Mouse (Mus musculus) frontal cortex, postnatal 25 days (tissue): ENCODE measurements around the gene Ccdc113.

Source experiments
- DNase-seq, 2 experiments: peaks; one replicate each; pipeline ENCODE4 v3.0.0; 2022; ENCODE audit warnings: low spot score in 2 of 2

The Ccdc113 gene

DNA sequence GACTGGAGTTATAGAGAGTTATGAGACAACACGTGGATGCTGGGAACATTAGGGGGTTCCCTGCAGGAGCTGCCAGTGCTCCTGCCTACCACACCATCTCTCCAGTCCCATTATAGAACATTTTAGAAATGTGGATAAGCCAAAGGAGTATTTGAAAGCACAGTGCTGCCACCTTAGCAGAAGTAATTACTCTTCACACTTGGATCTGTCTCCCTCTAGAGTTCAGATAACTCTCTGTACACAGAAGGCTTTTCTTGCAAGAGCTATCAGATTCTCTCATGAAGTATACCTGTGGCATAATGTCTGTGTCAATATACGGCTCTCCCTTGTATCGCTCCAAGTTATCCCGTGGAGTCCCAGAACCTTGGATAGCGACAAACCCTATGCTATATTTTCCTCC is 5.6 kb downstream of the Ccdc113 start:
- DNase-seq, result no peak

DNA sequence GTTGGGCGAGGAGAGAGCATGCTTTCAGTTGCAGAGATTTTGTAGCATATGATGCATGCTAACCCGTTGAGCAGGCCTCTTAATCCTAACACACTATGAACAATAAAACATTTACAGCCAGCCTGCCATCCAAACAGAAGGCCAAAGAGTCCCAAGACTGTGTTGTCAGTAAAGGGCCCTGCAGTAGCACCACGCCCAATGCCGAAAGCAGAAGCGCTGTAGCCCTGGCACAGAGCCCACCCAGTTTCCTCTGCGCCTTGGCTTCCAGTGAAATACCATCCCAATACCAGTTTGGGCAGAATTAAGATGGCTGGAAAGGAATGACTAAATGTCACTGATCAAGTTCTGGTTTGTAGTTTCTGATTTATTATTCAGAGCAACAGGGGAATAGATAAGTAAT is 8.3 kb downstream of the Ccdc113 start:
- no peak for DNase-seq

DNA sequence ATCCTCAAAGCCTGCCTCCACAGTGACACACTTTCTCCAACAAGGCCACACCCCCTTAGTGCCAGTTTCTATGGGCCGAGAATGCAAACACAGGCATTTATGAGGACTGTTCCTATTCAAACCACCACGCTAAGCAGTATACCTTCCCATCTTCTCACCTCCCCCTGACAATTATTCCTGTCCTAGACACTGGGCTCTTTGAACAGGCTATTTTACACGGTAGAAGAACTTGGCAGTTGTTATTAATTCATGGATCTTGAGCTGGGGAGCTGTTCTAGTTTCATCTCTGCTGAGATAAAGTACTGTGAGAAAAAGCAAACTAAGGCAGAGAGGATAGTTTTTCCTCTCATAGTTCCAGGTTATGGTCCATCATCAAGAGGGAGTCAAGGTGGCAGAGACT is 9.2 kb downstream of the Ccdc113 start:
- DNase-seq, result no peak

DNA sequence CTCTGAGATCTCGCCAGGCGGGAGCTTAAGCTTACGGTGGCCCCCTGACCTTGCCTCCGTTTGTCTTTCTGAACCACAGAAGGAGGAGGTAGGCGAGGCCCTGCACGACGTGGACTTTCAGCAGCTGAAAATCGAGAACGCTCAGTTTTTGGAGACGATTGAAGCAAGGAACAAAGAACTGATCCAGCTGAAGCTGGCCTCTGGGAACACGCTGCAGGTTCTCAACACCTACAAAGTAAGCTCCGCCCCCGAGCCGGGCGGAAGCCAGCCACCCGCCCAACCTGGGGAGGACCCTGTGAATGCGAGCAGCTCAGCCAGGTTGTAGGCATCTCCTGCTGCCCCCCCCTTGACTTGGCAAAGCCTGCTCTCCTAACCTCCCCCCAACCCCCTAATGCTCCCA is 11.9 kb downstream of the Ccdc113 start:
- DNase-seq, result no peak

DNA sequence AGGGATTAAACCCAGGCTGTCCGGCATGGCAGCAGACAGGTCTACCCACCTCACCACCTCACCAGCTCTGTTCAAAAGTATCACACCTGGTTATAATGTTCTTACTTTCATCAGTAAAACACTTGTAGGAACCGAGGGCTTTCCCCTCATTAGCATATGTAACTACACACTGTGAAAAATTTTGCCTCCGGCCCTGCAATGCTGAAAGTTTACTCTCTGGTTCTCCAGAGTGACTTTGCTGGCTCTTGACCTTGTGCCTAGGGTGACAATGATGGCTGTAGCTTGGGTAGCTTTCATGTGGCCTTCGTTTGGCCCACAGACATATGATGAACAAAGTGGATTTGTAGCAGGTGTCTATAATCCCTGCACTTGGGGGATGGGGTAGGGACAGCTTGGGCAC is 13.1 kb downstream of the Ccdc113 start:
- no peak for DNase-seq

DNA sequence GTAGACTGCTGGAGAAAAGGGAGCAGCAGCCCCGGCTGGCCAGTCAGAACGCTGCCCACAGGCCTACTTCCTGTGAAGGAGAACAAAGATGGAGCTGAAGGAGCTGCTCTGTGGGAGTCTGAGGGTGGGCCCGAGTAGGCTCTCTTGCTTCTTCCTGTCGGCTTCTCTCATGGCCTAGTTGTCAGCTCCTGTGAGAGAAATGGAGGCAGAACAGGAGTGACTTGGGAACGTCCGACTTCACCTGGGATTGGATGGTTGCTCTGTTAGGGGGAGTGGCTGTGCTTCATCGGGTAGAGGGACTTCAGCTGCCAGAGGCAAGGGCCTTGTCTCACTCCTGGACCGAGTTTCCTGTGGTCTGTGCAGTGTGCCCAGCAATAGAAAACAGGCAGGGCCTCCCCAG is 14.0 kb downstream of the Ccdc113 start:
- DNase-seq, result no peak

DNA sequence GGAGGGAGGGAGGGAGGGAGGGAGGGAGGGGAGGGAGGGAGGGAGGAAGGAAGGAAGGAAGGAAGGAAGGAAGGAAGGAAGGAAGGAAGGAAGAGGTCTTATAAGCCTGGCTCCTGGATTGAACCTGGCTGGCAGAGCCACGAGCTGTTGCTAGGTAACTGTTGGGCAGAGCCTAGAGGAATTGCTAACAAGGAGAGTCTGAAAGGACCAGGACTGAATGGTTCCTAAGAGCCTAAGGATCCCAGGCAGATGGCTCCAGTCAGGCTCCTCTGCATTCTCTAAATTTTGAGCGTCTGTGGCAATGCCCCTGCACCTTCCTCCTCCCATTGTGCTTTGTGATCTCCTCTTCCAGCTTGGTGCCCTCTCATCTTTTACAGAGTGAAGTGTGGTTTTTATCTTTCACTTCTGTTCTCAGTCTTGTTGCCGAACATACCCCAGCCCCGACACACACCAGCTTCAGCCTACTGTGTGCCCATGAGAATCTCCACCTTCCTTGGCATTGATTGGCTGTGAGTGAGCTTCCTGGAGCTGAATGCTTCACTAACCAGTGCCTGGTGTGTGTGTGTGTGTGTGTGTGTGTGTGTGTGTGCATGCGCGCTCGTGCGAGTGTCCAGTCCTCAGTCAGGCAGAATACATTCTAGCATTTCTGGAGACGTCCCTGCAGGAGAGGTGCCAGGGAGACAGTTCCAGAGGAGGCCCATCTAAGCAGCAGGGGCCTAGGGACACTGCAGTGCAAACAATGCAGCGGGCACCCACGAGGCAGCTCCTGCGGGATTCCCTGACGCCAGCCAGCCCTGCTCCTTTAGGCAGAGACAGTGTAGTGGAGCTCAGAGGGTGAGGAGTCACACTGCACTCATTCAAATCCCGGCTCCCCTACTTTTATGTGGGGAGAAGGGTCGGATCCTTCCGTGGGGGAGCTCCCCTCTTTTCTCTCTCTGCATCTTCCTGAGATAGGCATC is 16.3 kb downstream of the Ccdc113 start:
- DNase-seq, result no peak

DNA sequence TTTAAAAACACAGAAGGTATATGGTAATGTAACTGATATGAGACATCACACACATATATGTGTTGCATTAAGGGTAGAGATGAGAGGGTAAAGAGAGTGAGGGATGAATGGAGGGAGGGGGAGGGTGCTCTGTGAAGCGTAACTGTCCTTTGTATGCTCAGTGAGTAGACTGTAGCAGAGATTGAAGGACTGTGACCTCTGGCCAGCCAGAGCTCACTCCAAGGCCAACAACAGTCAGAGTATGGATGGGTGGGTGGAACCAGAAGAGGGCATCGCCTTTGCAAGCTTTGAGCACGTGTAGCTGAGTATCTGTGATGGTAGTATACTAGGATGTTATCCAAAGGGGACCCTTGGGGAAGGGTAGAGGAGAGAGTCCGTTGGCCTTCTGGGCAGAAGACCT is 17.7 kb downstream of the Ccdc113 start:
- no peak for DNase-seq

DNA sequence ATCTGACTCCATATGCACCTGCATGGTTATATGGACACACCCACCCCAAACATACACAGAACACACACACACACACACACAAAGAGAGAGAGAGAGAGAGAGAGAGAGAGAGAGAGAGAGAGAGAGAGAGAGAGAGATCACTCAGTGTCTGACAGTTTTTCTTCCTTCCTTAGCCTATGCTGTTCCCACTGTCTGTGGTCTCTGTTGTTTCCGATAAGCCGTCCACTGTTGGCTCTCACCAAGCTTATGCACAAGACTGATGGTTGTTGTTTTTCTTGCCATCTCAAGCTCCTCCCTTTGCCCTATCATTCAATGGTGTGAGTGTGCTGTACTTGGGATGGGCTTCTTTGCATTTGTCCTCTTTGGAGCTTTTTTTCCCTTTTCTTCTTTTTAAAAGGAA is 22.1 kb downstream of the Ccdc113 start:
- no peak for DNase-seq

DNA sequence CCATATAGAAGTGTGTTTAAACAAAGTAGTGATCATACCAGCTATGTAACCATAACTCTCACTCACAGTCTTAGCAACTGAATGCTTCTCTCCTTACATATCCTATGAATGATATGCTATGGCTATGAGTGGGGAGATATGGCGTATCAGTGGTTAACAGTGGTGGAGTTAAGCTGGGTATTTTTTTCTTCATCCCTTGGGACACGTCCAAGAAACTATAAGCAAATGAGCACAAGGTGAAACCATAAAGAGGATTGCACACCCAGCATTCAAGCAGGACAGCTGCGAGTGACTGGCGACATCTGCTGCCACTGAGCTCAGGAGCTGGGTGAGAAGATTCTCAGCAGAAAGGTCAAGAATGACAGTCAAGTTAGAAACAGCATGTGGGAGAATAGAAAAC is 32.3 kb downstream of the Ccdc113 start:
- no peak for DNase-seq

DNA sequence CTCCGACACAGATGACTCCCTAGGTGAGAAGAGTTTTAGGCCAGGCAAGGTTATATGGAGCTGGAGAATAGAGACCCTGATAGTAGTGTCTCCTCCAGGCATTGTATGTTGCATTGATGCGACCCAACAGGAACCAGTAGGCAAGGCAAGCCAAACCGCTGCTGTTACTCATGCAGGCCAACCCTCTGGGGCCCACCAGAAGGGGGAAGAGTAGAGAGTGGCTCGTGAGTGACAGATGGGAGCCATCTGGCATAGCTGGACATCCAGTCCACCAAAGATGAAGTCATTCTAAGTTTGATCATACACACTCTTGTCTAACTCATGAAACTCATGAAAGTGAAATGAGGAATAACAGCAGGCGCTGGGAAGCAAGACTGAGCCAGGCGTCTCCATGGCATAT is 32.9 kb downstream of the Ccdc113 start:
- DNase-seq, result no peak

DNA sequence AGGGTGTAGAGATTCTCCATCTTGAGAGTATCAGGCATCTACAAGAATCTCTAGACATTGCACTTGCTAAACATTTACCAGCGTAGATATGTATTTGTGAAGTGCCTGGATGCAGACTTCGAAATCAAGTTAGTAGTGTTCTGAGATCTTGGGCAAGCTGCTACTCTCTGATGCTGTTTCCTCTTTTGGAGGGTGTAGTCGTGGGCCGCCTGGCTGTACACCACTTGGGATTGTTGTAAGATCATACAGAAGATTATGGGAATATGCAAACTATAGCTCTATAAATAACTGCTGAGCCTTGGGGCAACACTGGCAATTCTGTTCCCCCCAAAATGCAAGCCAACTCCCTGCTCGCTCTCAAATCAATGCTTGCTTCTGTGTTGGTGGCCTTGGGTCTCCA is 39.3 kb downstream of the Ccdc113 start:
- no peak for DNase-seq

DNA sequence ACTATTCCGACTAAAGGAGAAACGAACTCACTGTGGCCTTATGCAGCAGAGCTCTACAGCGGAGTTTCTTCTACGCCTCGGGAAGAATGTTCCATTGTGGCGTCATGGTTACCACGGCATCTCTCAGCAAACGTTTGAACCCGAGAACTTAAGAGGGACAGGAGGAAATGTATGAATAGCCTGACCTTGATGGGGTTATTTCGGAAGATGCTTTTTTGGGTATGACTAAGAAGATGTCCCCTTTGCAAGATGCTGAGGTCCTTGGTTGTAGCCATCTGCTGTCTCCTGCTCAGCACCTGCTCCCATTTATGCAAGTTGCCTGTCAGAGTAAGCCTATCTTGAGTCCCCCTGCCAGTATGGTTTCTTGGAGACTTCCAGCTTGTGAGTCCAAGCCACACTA is 42.4 kb downstream of the Ccdc113 start, which contains the start of gene Prss54:
Gene Prss54, minus strand, starts transcription at position 101 of the 400 bp plus-strand sequence.
- no peak for DNase-seq

DNA sequence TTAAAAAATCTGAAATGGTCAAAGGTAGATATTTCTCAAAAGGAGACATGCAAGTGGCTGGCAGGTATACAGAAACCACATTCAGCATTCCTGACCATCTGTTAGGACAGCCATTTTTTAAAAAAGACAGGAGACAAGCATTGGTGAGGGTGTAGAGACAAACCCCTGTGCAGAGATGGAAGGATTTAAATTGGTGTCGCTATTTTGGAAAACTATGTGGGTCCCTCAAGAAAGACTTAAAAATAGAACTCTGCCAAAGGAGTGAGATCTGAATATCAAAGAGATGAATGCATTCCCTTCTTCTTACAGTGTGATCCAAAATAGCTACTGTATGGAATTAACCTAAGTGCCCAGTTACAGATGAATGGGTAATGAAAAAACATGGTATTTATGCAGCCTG is 53.5 kb downstream of the Ccdc113 start:
- DNase-seq, result no peak

DNA sequence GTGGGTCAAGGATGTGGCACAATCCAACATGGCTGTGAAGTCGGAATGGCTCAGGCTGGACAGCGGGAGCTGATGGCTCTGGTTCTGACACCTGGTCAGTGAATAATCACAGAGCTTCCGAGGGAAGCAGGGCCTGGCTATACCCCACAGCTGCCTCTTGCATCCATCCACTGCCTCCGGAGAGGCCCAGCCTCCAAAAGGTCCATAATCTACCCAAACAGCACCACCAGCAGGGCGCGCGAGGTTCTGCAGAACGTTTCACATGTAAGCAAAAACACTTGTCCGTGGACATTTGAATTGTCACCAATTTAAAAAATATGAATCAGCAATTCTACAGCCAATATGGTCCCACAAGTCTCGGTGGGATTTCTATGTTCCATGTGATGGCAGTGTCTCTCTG is 55.4 kb downstream of the Ccdc113 start:
- no peak for DNase-seq

DNA sequence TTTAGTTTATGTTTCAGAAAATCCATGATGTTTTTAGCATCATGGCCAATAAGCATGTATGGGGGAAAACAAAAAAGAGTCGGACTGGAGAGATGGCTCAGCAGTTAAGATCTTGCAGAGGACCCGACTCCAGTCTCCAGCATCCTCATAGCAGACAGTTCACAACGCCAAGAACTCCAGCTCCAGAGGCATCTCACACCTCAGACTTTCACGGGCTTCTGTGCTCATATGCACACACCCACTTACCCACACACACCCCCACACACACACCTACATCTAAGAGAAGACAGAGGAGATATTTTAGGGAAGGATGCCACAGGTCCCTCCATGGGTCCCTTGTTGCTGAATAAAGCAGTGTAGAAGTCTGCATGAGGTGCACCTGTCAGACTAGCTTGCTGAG is 56.7 kb downstream of the Ccdc113 start:
- DNase-seq, result no peak

DNA sequence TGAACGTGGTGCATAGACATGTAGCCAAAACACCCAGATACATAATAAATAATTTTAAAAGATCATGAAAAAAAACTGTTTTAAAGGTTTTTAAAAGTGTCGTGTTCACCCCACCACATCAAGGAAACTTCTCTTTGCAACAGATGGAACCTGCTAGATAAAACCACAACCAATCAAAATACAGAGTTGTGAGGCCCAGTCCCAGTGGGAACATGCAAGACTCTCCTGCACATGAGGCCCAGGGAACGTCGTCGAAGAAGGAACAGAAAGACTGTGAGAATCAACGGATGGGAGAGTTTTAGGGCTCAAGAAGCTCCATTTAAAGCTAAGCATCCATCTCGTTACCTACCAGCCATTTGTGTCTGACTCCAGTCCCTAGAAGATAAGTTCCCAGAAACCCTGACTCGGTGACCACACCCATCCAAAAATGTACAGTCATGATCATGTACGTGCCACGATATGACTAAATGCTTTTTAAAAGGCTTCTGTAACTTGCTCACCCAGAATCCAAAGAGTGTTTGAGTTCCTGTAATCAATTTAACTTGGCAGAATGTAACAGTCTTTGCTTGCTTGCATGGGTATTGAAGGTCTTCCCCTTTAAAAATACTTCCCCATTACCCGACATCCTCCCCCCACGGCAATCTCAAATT is 58.4 kb downstream of the Ccdc113 start:
- DNase-seq, result no peak

DNA sequence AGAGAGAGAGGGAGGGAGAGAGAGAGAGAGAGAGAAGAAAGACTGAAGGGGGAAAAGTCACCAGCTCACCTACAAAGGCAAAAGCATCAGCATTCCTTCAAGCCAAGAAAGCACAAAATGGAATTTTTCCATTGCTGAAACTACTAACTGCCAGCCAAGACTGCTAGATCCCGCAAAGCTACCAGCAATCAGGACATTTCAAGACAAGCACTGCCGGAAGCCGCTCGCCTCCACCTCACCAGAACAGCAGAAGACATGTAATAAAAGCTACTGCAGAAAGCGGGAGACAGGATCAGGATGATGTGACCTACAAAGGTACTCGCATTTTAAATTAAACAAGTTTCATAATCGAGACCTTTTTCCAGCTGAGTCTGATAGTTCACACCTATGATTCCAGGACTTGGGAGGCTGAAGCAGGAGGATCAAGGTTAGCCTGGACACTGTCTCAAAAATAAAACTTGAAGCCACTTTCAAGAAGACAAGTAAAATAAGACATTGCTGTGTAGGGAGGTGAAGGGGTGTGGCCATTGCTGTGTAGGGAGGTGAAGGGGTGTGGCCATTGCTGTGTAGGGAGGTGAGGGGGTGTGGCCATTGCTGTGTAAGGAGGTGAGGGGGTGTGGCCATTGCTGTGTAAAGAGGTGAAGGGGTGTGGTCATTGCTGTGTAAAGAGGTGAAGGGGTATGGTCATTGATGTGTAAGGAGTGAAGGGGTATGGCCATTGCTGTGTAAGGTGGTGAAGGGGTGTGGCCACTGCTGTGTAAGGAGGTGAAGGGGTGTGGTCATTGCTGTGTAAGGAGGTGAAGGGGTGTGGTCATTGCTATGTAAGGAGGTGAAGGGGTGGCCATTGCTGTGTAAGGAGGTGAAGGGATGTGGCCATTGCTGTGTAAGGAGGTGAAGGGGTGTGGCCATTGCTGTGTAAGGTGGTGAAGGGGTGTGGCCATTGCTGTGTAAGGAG is 59.8 kb downstream of the Ccdc113 start:
- DNase-seq, result no peak

DNA sequence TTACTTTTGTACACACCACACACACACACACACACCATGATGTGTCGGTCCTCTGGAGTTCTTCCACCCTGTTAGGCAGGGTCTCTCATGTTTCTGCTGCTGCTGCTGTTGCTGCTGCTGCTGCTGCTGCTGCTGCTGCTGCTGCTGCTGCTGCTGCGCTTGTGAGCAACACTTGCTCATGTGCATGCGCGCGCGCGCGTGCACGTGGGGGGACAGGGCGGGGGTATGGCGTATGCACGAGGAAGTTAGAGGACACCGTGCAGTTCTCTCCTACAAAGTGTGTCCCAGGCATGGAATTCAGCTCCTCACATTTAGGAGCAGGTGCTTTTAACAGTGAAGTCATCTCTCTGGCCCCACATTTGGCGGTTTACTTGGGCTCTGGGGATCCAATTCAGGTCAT is 61.2 kb downstream of the Ccdc113 start:
- DNase-seq, result no peak

DNA sequence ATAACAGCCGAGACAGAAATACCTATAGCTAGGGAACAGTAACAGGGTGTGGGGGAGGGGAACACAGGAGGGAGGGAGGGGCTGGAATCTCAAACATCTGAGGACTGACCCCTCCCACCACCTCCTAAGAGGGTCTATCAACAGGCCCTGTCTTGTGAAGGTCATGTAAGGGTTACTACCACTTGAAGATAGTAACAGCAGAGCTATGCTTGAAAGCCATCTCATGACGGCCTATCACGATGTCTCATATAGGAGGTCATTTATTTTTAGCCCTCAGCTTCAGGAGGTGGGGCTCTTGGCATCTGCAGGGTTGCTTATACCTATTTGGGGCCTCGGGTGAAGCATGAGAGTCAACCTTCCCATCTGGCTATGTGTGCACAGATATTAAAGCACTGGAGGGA is 63.0 kb downstream of the Ccdc113 start:
- DNase-seq, result no peak

DNA sequence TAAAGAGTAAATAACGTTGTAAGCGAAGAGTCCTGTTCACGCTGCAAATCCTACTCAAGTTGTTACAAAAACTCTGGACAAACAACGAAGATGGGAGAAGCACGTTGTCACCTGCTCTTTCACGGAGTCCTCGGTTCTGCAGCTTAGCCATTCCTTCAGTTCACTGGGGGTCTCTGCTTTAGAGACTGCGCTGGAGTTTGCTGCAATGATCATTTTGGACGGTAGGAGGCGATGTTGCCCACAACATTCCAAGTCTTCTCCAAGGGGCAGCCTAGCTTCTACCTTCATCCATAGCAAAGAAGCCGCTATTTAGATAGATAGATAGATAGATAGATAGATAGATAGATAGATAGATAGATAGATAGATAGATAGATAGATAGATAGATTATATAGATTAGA is 66.0 kb downstream of the Ccdc113 start:
- DNase-seq, result peak; percentile 66 to 70

DNA sequence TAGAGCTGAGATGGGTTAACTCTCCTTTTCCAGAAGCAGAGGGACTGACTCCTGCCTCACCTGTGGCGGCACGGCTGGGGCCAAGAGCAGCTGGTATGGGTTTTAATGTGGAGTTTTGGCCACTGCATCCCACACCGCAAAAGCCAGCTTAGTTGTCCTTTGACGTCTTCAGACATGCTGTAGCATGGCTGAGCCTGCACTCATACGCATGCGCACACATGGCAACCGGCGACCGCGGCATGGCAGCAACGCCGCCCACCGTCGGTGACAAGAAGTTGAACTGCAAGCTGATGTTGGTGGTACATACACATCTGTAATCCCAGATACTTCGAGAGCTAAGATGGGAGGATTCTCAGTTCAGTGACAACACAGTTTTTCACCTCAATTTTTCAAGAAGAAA is 67.4 kb downstream of the Ccdc113 start:
- no peak for DNase-seq
